Mouse (Mus musculus): ENCODE results near the gene Slc35e3.

Gene Slc35e3

GRCm38 (mm10) chr10:117687018-117687417 lies 59.1 kb downstream of the Slc35e3 start:
- DNase-seq (ENCODE audit: extremely low spot score, low spot score) = no peak

DNA sequence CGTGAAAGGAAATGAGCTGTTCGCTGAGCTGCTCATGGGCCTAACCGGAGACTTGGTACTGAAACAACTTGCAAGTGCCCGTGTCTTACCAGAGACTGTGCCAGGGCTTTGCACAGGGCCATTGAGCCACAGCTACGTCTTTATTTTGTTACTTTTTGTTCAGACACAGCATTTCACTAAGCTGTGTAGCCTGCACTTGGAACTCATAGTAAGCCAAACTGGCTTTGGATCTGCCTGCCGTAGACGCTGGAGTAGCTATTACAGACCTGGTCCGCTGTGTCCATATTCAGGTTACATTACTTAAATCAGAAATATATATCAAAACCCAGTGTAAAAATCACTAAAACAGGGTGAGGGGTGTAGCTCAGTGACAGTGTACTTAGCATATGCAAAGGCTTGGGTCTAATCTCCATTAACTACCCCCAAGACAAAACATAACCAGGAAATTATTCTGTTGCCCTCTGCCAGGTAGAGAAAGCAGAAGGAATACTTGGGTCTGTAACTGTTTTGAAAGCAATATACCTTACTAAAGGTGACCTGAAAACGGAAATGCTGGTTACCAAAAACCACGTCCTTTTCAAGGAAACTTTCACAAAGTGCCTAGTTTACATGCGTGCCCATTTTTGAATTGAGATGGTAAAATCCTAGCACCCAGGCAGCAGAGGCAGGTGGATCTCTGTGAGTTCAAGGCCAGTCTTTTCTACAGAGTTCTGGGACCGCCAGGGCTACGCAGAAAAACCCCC lies 60.1 kb downstream of the Slc35e3 start:
- DNase-seq (ENCODE audit: extremely low spot score, low spot score) = no peak

- no peak for DNase-seq (ENCODE audit: extremely low spot score, low spot score)
Observed at GRCm38 (mm10) chr10:117685171-117685848, 60.9 kb downstream of the Slc35e3 start.

DNA sequence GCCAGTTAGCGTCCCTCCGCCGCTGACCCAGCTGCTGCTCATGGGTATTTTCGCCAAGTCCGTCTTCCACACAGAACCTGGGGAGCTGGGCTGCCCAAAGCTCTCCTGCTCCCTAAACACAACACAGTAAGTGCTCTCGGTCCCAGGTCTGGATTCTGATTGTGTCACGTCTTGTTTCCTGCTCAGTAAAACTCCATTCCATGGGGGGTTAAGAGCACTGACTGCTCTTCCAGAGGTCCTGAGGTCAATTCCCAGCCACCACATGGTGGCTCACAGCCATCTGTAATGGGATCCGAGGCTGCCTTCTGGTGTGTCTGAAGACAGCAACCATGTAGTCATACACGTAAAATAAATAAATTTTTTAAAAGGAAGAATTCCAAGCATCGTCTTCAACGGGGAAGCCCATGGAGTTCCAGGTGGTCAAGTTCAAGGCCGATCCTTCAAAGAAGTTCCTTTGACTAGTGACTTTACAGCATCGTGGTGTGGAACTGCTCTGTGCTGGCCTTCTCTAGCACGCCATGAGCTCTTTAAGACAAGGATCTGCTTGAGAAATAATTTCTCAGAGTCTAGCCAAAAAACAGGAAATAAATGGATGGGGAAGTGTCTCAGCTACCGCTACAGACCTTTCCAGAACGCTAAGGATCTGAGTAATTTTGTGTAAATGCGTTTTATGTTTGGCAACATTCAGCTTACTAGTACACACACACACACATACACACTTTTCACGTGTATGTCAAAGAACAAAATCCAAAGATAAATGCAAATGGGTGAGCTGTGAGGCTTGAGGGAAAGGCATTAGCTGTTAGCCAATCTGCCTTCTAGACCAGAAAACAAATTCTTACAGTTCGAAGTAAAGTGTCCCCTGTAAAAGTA lies 61.6 kb downstream of the Slc35e3 start:
- DNase-seq (ENCODE audit: extremely low spot score, low spot score) = no peak

DNA sequence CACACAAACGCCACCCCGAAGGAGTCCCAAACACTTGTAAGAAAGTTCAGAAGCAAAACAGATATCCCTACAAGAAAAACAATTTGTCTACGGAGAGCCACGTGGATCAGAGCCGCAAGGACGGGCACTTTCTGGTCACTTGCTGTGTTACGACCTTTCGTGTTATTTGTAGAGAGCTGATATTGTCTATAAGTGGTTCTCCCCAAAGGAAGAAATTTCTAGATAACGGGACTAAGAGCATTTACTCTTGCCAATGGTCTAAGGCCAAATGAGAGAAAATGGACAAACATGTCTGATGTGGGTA lies 62.5 kb downstream of the Slc35e3 start:
- no peak for DNase-seq (ENCODE audit: extremely low spot score, low spot score)

All from neural tube, embryonic 10.5 days (tissue).